Mouse (Mus musculus): Measurements from ENCODE around the gene Pld6.

The Pld6 gene

GRCm38 (mm10) chr11:59786444-59787198 lies 824 bp downstream of the Pld6 start:
- no peak for DNase-seq (ENCODE audit: inconsistent ontology term)

- DNase-seq (ENCODE audit: inconsistent ontology term), result no peak
Observed at GRCm38 (mm10) chr11:59783591-59783990, 3.9 kb downstream of the Pld6 start.

GRCm38 (mm10) chr11:59782091-59782590 lies 5.3 kb downstream of the Pld6 start:
- no peak for DNase-seq (ENCODE audit: inconsistent ontology term)

GRCm38 (mm10) chr11:59780241-59780640 lies 7.2 kb downstream of the Pld6 start:
- no peak for DNase-seq (ENCODE audit: inconsistent ontology term)

- DNase-seq (ENCODE audit: inconsistent ontology term), result no peak
Observed at GRCm38 (mm10) chr11:59779406-59779805, 8.0 kb downstream of the Pld6 start.

- DNase-seq (ENCODE audit: inconsistent ontology term), result no peak
Observed at GRCm38 (mm10) chr11:59778874-59779223, 8.6 kb downstream of the Pld6 start.

GRCm38 (mm10) chr11:59778181-59778873 lies 9.1 kb downstream of the Pld6 start:
- DNase-seq (ENCODE audit: inconsistent ontology term), result peak; percentile 60

- DNase-seq (ENCODE audit: inconsistent ontology term), result no peak
Observed at GRCm38 (mm10) chr11:59777259-59777658, 10.2 kb downstream of the Pld6 start.

GRCm38 (mm10) chr11:59775435-59776148 lies 11.9 kb downstream of the Pld6 start:
- no peak for DNase-seq (ENCODE audit: inconsistent ontology term)

- DNase-seq (ENCODE audit: inconsistent ontology term), result no peak
Observed at GRCm38 (mm10) chr11:59774522-59774921, 12.9 kb downstream of the Pld6 start.

- no peak for DNase-seq (ENCODE audit: inconsistent ontology term)
Observed at GRCm38 (mm10) chr11:59772902-59773301, 14.5 kb downstream of the Pld6 start.

GRCm38 (mm10) chr11:59772291-59772690 lies 15.2 kb downstream of the Pld6 start:
- no peak for DNase-seq (ENCODE audit: inconsistent ontology term)

- DNase-seq (ENCODE audit: inconsistent ontology term), result no peak
Observed at GRCm38 (mm10) chr11:59770753-59771152, 16.7 kb downstream of the Pld6 start.

- no peak for DNase-seq (ENCODE audit: inconsistent ontology term)
Observed at GRCm38 (mm10) chr11:59769738-59770137, 17.7 kb downstream of the Pld6 start.

- no peak for DNase-seq (ENCODE audit: inconsistent ontology term)
Observed at GRCm38 (mm10) chr11:59769307-59769706, 18.1 kb downstream of the Pld6 start.

GRCm38 (mm10) chr11:59760796-59761195 lies 26.6 kb downstream of the Pld6 start:
- no peak for DNase-seq (ENCODE audit: inconsistent ontology term)

GRCm38 (mm10) chr11:59759626-59760025 lies 27.8 kb downstream of the Pld6 start:
- DNase-seq (ENCODE audit: inconsistent ontology term), result no peak

GRCm38 (mm10) chr11:59759178-59759577 lies 28.3 kb downstream of the Pld6 start:
- DNase-seq (ENCODE audit: inconsistent ontology term), result peak; percentile 79

- DNase-seq (ENCODE audit: inconsistent ontology term), result no peak
Observed at GRCm38 (mm10) chr11:59758191-59758985, 29.1 kb downstream of the Pld6 start.

GRCm38 (mm10) chr11:59756351-59756750 lies 31.1 kb downstream of the Pld6 start:
- no peak for DNase-seq (ENCODE audit: inconsistent ontology term)

GRCm38 (mm10) chr11:59754504-59754903 lies 32.9 kb downstream of the Pld6 start:
- DNase-seq (ENCODE audit: inconsistent ontology term), result no peak

- no peak for DNase-seq (ENCODE audit: inconsistent ontology term)
Observed at GRCm38 (mm10) chr11:59749050-59749449, 38.4 kb downstream of the Pld6 start.

Data from Muller cell, postnatal 12 days (primary cell).